Mouse (Mus musculus) heart, adult 18-20 months (tissue): Measurements from ENCODE around the gene Kif6. TPM values are rescaled to one million over a fixed set of nuclear protein-coding genes. Genes with fewer than 3 reads are reported as not detected.

Experiments
- DNase-seq, 2 experiments: peaks; one replicate each; pipeline ENCODE4 v3.0.0; 2021 to 2022; ENCODE audit warnings: mixed read lengths in 1 of 2
- total RNA-seq, 2 experiments: library from RNA; stranded (reverse); gene quantifications; 2 replicates each; pipeline ENCODE4 v1.2.3; 2021

Kif6 gene
- total RNA-seq, 2 experiments from 2014 or later = 1.2 to 3.5 TPM

GRCm38 (mm10) chr17:49737217-49737774 is 122.4 kb downstream of the Kif6 start:
- DNase-seq = no peak

- DNase-seq = peak; percentile 59 to 84
Observed at GRCm38 (mm10) chr17:49738351-49738750, 123.4 kb downstream of the Kif6 start.

GRCm38 (mm10) chr17:49739896-49740679 is 125.2 kb downstream of the Kif6 start:
- peak; percentile 38 to 61 for DNase-seq

- DNase-seq = peak; percentile 28 to 47
Observed at GRCm38 (mm10) chr17:49741172-49741571, 126.2 kb downstream of the Kif6 start.

DNA sequence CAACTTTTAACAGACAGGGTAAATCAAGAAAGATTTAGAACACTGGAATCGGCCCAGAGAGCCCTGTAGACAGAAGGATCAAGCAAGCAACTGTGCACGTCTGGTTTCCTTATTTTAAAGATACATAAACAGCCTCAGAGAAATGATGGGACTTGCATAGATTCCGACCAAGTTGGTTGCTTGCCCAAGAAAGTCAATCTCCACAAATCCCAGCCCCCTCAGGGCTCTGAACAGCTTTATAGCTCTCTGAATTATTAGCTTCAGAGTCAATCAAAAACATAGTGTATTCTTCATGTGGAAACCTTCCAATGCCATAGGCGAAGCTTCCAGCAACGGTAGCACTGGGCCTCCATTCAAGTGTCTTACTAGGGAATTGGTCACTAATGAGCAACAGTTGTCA is 127.0 kb downstream of the Kif6 start:
- no peak for DNase-seq

GRCm38 (mm10) chr17:49743580-49744463 is 128.9 kb downstream of the Kif6 start:
- no peak for DNase-seq

GRCm38 (mm10) chr17:49750889-49751324 is 136.0 kb downstream of the Kif6 start:
- peak; percentile 22 to 26 for DNase-seq

GRCm38 (mm10) chr17:49753874-49754273 is 138.9 kb downstream of the Kif6 start:
- DNase-seq = no peak

DNA sequence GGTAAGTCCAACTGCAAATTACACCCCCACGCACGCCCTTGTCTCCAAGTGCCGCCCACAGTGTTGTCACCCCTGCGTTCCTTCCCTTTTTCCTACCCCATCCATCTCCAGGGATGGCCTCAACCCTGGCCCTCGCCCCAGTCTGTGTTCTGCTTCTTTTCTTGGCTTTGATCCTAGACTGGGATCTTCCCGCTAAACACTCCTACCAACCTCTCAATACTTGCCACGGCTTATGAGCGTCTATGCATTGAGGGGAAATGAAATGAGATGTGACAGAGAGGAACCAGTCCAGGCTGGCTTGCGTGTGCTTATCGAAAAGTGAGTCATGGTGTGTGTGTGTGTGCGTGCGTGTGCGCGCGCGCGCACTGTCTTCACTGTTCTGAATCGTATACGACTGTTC is 141.9 kb downstream of the Kif6 start:
- DNase-seq = peak; percentile 29 to 35

GRCm38 (mm10) chr17:49759047-49759446 is 144.1 kb downstream of the Kif6 start:
- DNase-seq = no peak

- DNase-seq = no peak
Observed at GRCm38 (mm10) chr17:49761260-49761659, 146.3 kb downstream of the Kif6 start.

DNA sequence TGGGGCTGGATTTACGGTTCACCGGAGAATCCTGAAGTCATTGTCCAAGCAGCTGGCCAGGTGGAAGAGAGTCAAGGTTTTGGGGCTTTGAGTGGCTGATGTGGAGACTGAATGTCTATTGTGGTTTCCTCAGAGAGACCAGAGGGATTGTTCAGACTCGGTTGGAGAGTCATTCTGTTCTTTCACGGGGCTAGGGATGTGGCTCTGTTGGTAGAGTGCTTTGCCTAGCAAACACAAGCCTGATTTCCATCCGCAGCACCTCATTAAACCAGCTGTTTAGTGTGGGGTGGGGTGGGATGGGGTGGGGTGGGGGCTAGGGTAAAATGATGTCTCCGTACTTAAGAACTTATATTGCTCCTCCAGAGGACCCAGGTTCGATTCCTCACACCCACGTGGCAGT is 146.9 kb downstream of the Kif6 start:
- DNase-seq = no peak

GRCm38 (mm10) chr17:49764963-49765362 is 150.0 kb downstream of the Kif6 start:
- no peak for DNase-seq

- no peak for DNase-seq
Observed at GRCm38 (mm10) chr17:49767717-49768370, 152.9 kb downstream of the Kif6 start.

- DNase-seq = peak in 1 of 2 experiments; percentile 18
Observed at GRCm38 (mm10) chr17:49771703-49772315, 156.9 kb downstream of the Kif6 start.

- DNase-seq = no peak
Observed at GRCm38 (mm10) chr17:49777115-49777839, 162.3 kb downstream of the Kif6 start.

DNA sequence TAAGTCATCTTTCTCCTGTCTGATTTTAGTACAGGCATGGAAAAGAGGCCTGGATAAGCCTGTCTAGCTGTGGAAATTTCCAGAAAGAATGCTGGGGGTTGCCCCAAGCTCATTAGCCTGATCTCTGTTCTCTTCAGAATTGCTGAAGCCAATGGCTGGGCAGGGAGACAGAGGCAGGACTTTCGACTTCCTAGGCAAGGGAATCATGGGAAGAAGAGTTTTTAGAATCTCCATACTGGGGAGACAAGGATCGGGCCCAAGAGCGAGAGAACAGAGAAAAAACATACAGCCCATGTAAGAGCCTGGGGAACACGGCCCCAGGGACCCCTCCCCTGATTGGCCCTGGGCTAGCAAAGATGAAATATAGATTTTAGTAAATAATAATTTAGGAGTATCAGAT is 164.1 kb downstream of the Kif6 start:
- no peak for DNase-seq

DNA sequence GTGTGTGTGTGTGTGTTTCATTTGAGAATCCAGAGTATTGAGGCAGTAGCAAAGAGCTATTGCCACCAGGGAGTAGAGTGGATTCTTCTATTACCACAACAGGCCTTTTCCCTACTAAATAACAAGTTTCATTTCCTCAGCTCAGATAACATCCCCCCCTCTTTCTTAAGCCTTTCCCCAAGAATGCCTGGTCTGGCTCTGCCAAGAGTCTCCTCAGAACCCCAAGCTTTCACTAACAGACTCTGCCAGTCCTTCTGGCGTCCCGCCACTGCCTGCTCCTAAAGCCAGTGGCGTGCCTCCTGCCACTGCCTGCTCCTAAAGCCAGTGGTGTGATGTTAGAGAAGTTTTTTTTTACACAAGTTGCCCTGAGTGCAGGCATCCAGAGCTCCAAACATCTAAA is 164.6 kb downstream of the Kif6 start:
- peak in 1 of 2 experiments; percentile 22 for DNase-seq

DNA sequence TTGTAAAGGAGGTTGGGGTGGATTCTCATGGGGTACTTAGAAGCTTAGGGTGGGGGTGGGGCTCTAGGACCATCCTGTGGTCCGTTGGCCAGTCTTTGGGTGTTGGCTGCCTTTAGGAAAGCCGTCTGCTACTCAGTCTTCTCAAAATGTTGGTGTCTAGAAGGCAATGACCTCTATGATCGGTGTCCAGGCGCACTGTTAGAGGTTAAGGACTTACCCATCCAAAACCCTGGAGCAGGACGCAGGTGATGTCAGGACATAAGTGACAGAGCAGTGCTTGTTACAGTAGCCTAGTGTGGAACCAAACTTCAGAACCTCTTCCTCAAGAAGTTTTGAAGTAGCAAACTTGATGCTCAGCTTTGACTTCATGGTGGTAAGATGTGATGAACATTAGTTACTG is 170.9 kb downstream of the Kif6 start:
- DNase-seq = no peak

- DNase-seq = no peak
Observed at GRCm38 (mm10) chr17:49787351-49787750, 172.4 kb downstream of the Kif6 start.
